Mouse (Mus musculus) hindbrain, embryonic 15.5 days (tissue): Measurements from ENCODE around the gene Hdac1. TPM values are rescaled to one million over a fixed set of nuclear protein-coding genes. Genes with fewer than 3 reads are reported as not detected.

Experiments used
- ATAC-seq: fragments of 200-750 bp; cut with Nextera tagmentation; 2 replicates; pipeline ENCODE4 v1.8.0; 2017; ENCODE audit warnings: low read depth, moderate number of reproducible peaks, moderate TSS enrichment; ENCODE audit not compliant: low FRiP score
- H3K27ac ChIP-seq: fragments of 300-500 bp; sonication (generic); replicated peaks from 2 replicates; pipeline ENCODE4 v1.5.1; 2015; ENCODE audit warnings: mild to moderate bottlenecking, inconsistent platforms
- H3K27me3 ChIP-seq: fragments of 300-500 bp; sonication (generic); 2 replicates; pipeline ENCODE4 v1.6.1; 2015; ENCODE audit warnings: control low read depth, inconsistent platforms
- H3K36me3 ChIP-seq: fragments of 300-500 bp; sonication (generic); 2 replicates; pipeline ENCODE4 v1.6.1; 2015; ENCODE audit warnings: control low read depth, inconsistent platforms
- H3K4me1 ChIP-seq: fragments of 300-500 bp; sonication (generic); replicated peaks from 2 replicates; pipeline ENCODE4 v1.6.1; 2015; ENCODE audit warnings: control low read depth, inconsistent platforms
- H3K4me2 ChIP-seq: fragments of 300-500 bp; sonication (generic); 2 replicates; pipeline ENCODE4 v1.6.1; 2015; ENCODE audit warnings: moderate library complexity, mild to moderate bottlenecking, inconsistent platforms
- H3K4me3 ChIP-seq: fragments of 300-500 bp; sonication (generic); 2 replicates; pipeline ENCODE4 v1.5.1; 2015; ENCODE audit warnings: mild to moderate bottlenecking, inconsistent platforms
- H3K9ac ChIP-seq: fragments of 300-500 bp; sonication (generic); 2 replicates; pipeline ENCODE4 v1.6.1; 2015; ENCODE audit warnings: inconsistent platforms
- H3K9me3 ChIP-seq: fragments of 300-500 bp; sonication (generic); 2 replicates; pipeline ENCODE4 v1.6.1; 2016; ENCODE audit warnings: control low read depth, inconsistent platforms
- WGBS: fragments of 180-500 bp; shearing (Covaris S2); methylation state at CpG from one replicate; pipeline ENCODE4 v1.1.7; 2015; 5-methylcytosine and 5-hydroxymethylcytosine counted together
- polyA plus RNA-seq: library from polyadenylated mRNA; unstranded; fragments of >200 nt; fragmentation: Nextera tagmentation; extraction: Ambion mirVana; gene quantifications from 2 replicates; pipeline ENCODE4 v1.2.1, GENCODE M21; 2015

The Hdac1 gene
- 84.7 and 92.2 TPM in 2 replicates for polyA plus RNA-seq

GRCm38 (mm10) chr4:129542592-129543141 lies at the start of gene Hdac1:
Gene Hdac1 (minus strand): TSS chr4:129542713.
- under 1% methylated on average over 46 of the region's 46 CpGs for WGBS
- H3K27me3 ChIP-seq, result no peaks in the 10 kb centered on the region
- no peaks in the 10 kb centered on the region for H3K9me3 ChIP-seq
- peak within 1 kb of the TSS; percentile 80 for H3K4me3 ChIP-seq
- peak; percentile 99 for ATAC-seq
- peak within 1 kb of the TSS; percentile 79 for H3K4me2 ChIP-seq
- H3K4me1 ChIP-seq, result peaks cover 26% of the 10 kb centered on the region
- 0 out of 2 replicates have a peak, but pooled peaks cover 6% of the 10 kb centered on the region for H3K36me3 ChIP-seq
- H3K9ac ChIP-seq, result peak within 1 kb of the TSS; percentile 78
- peak within 1 kb of the TSS; percentile 74 for H3K27ac ChIP-seq

GRCm38 (mm10) chr4:129588865-129589264 lies 46.4 kb upstream of the Hdac1 start:
- Histone ChIP-seq H3K4me3 (no peak overlapping the region), H3K4me2 (no peak overlapping the region), H3K27me3 (no peaks in the 10 kb centered on the region), H3K27ac (no peak overlapping the region), H3K9ac (no peak overlapping the region), H3K4me1 (0 out of 2 replicates have a peak, but pooled peaks cover 8% of the 10 kb centered on the region), H3K9me3 (no peaks in the 10 kb centered on the region), H3K36me3 (peaks cover 35% of the 10 kb centered on the region)
- no peak for ATAC-seq
- WGBS, result 75% methylated on average over 4 of the region's 4 CpGs

- no peak for ATAC-seq
- H3K4me2 ChIP-seq, result no peak overlapping the region
- peaks cover 19% of the 10 kb centered on the region for H3K36me3 ChIP-seq
- no peak overlapping the region for H3K27ac ChIP-seq
- H3K4me1 ChIP-seq, result 0 out of 2 replicates have a peak, but pooled peaks cover 8% of the 10 kb centered on the region
- H3K9me3 ChIP-seq, result no peaks in the 10 kb centered on the region
- H3K27me3 ChIP-seq, result no peaks in the 10 kb centered on the region
- H3K9ac ChIP-seq, result no peak overlapping the region
- H3K4me3 ChIP-seq, result no peak overlapping the region
- WGBS, result 29% methylated on average over 1 of the region's 1 CpGs
These were observed 44.4 kb upstream of the Hdac1 start for GRCm38 (mm10) chr4:129586943-129587342.

DNA sequence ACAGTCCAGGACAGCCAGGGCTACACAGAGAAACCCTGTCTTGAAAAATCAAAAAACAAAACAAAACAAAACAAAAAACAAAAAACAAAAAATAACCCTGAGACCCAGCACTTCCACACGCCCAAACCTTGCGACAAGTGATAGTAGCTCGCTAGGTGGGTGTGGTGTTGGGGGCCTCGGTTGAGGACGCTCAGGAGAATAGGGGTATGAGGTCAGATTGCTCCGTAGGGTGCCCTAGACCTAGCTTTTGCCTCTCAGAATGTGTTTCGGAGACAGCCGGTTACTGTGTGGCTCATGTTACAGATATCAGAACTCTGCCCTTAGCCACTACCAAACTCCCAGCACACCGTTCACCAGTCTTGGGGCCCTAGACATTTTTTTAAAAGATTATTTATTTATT lies 43.3 kb upstream of the Hdac1 start:
- Histone ChIP-seq H3K4me2 (peak overlapping the region; percentile 52; the same call in 1 of the 2 replicates), H3K27ac (no peak overlapping the region), H3K4me3 (no peak overlapping the region), H3K9me3 (no peaks in the 10 kb centered on the region), H3K9ac (no peak overlapping the region), H3K4me1 (0 out of 2 replicates have a peak, but pooled peaks cover 8% of the 10 kb centered on the region), H3K27me3 (no peaks in the 10 kb centered on the region), H3K36me3 (peaks cover 7% of the 10 kb centered on the region)
- 86% methylated on average over 9 of the region's 9 CpGs for WGBS
- ATAC-seq, result no peak

DNA sequence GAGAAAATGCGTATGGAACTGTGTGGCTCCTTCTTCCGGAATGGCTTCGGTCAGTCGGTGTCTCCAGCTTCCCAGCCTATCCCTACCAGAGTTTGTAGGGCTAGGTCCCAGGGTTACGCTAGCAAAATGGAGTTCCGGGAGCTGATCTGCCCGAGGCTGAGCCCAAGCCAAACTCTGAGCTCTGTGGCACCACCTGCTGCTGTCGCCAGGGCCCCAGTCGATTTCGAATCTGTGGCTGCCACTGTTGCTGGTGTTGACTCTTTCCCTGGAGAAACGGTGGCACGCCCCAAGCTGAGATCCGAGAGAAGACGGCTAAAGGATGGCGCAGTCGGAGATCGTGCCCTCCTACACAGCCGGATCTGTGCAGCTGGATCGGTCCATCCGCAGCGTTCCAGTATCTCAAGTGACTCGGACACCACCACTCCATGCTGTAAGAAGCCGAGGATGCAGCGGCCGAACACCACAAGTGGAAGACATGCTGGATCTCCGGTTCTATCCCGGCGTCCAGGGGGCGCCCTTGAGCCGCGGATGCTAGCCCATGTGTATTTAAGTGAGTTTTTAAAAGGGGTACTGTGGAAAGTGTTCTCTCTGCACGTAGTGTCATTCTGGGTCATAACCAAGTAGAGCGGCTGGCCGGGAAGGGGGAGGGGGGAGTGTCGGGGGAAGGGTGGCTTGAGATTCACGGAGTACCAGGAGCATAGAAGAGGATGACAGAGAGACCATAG lies 42.5 kb upstream of the Hdac1 start:
- H3K36me3 ChIP-seq, result no peaks in the 10 kb centered on the region; the same call in 1 of the 2 replicates
- H3K4me2 ChIP-seq, result peak overlapping the region; percentile 52
- peak; percentile 34; the same call in 1 of the 2 replicates for ATAC-seq
- 4% methylated on average over 36 of the region's 36 CpGs for WGBS
- no peak overlapping the region for H3K27ac ChIP-seq
- peak overlapping the region; percentile 25 for H3K9ac ChIP-seq
- H3K9me3 ChIP-seq, result no peaks in the 10 kb centered on the region
- H3K27me3 ChIP-seq, result no peaks in the 10 kb centered on the region
- 0 out of 2 replicates have a peak, but pooled peaks cover 8% of the 10 kb centered on the region for H3K4me1 ChIP-seq
- H3K4me3 ChIP-seq, result peak overlapping the region; percentile 31

GRCm38 (mm10) chr4:129584370-129584769 lies 41.9 kb upstream of the Hdac1 start:
- no peaks in the 10 kb centered on the region for H3K27me3 ChIP-seq
- H3K4me3 ChIP-seq, result no peak overlapping the region
- H3K36me3 ChIP-seq, result no peaks in the 10 kb centered on the region
- H3K27ac ChIP-seq, result no peak overlapping the region
- 74% methylated on average over 1 of the region's 1 CpGs for WGBS
- H3K9ac ChIP-seq, result no peak overlapping the region
- H3K4me2 ChIP-seq, result peak overlapping the region; percentile 52
- 0 out of 2 replicates have a peak, but pooled peaks cover 8% of the 10 kb centered on the region for H3K4me1 ChIP-seq
- no peaks in the 10 kb centered on the region for H3K9me3 ChIP-seq
- no peak for ATAC-seq

DNA sequence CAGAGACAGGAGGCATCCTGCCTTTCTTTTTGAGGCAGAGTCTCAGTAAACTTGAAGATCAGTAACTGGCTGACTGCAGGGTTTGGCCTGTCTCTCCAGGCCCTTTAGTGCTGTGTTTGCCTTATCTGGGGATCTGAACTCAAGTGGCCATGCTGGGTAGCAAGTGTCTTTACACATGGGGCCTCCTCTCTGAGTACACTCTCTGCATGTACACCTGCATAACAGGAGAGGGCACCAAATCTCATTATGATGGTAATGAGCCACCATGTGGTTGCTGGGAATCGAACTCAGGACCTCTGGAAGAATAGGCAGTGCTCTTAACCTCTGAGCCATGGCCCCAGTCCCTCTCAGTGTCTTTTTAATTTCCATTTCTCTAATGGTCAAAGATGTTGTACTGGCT lies 39.7 kb upstream of the Hdac1 start:
- ATAC-seq, result no peak
- Histone ChIP-seq H3K36me3 (no peaks in the 10 kb centered on the region), H3K9ac (no peak overlapping the region), H3K27me3 (no peaks in the 10 kb centered on the region), H3K27ac (no peak overlapping the region), H3K4me1 (0 out of 2 replicates have a peak, but pooled peaks cover 8% of the 10 kb centered on the region), H3K9me3 (no peaks in the 10 kb centered on the region), H3K4me3 (no peak overlapping the region), H3K4me2 (no peak overlapping the region)
- WGBS, result 86% methylated on average over 1 of the region's 1 CpGs

- ATAC-seq, result no peak
- WGBS, result 76% methylated on average over 7 of the region's 7 CpGs
- H3K4me1 ChIP-seq, result 0 out of 2 replicates have a peak, but pooled peaks cover 11% of the 10 kb centered on the region
- no peak overlapping the region for H3K4me3 ChIP-seq
- no peaks in the 10 kb centered on the region for H3K9me3 ChIP-seq
- no peaks in the 10 kb centered on the region for H3K36me3 ChIP-seq
- H3K4me2 ChIP-seq, result no peak overlapping the region
- no peak overlapping the region for H3K9ac ChIP-seq
- H3K27ac ChIP-seq, result no peak overlapping the region
- H3K27me3 ChIP-seq, result no peaks in the 10 kb centered on the region
These were observed 37.8 kb upstream of the Hdac1 start for GRCm38 (mm10) chr4:129580347-129580746.

DNA sequence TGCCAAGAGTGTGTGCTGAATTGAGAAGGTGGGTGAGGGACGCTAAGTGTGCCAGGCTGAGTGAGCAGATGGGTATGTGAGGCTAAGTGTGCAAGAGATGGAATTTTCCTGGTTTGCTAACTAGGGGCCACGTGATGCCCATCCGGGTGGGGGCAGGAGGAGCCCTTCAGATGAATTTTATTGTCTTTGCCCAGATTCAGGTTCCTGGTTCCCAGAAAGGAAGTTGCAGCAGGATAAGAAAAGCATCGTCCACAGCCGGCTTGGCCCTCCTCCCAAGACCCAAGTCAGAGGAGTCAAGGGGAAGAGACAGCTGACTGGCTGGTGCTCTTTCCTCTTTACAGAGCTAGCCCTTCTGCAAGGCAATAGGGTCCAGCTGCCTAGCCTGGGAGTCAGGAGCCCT lies 36.0 kb upstream of the Hdac1 start, which contains the start of gene Fam167b:
Gene Fam167b (minus strand): TSS at position 84 of the 400 bp plus-strand sequence.
- ATAC-seq, result no peak
- H3K4me3 ChIP-seq, result no peak within 1 kb of the TSS
- 88% methylated on average over 5 of the region's 5 CpGs for WGBS

DNA sequence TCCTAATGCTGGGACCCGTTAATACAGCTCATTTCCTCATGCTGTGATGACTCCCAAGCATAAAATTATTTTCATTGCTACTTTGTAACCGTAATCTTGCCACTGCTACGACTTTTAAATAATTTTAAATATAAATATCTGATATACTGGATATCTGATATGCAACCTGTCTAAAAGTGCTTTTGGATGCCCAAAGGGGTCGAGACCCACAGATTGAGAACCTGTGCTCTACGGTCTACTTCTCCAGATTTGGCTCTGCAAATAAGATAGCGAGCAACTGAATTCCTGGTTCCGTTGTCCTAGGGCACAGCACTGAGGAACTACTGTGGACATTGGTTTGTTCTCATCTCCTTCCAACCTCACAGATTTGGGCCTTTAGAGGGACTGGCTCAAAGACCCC lies 35.2 kb upstream of the Hdac1 start:
- no peaks in the 10 kb centered on the region for H3K9me3 ChIP-seq
- no peak overlapping the region for H3K4me3 ChIP-seq
- WGBS, result 80% methylated on average over 7 of the region's 7 CpGs
- H3K4me1 ChIP-seq, result 0 out of 2 replicates have a peak, but pooled peaks cover 5% of the 10 kb centered on the region
- H3K27me3 ChIP-seq, result no peaks in the 10 kb centered on the region
- H3K9ac ChIP-seq, result no peak overlapping the region
- H3K4me2 ChIP-seq, result no peak overlapping the region
- H3K36me3 ChIP-seq, result no peaks in the 10 kb centered on the region
- ATAC-seq, result no peak
- no peak overlapping the region for H3K27ac ChIP-seq

More for the DNA sequence above, 36.0 kb upstream of the Hdac1 start, which contains the start of gene Fam167b:
- Histone ChIP-seq H3K27ac (no peak within 1 kb of the TSS), H3K9me3 (no peaks in the 10 kb centered on the region), H3K9ac (no peak within 1 kb of the TSS), H3K36me3 (no peaks in the 10 kb centered on the region), H3K27me3 (no peaks in the 10 kb centered on the region), H3K4me1 (0 out of 2 replicates have a peak, but pooled peaks cover 5% of the 10 kb centered on the region), H3K4me2 (peak within 1 kb of the TSS; percentile 23)

- H3K9ac ChIP-seq, result peak overlapping the region; percentile 13; the same call in 1 of the 2 replicates
These were observed 34.5 kb upstream of the Hdac1 start for GRCm38 (mm10) chr4:129576863-129577491.

More at GRCm38 (mm10) chr4:129576863-129577491, 34.5 kb upstream of the Hdac1 start:
- Histone ChIP-seq H3K4me1 (0 out of 2 replicates have a peak, but pooled peaks cover 5% of the 10 kb centered on the region), H3K27ac (no peak overlapping the region), H3K4me2 (peak overlapping the region; percentile 23), H3K9me3 (no peaks in the 10 kb centered on the region), H3K36me3 (no peaks in the 10 kb centered on the region), H3K27me3 (no peaks in the 10 kb centered on the region), H3K4me3 (no peak overlapping the region)
- 27% methylated on average over 21 of the region's 21 CpGs for WGBS
- no peak for ATAC-seq
